Mouse (Mus musculus) cerebellum, adult (tissue): ENCODE measurements around the gene Vmn1r233.

Source experiments
- ATAC-seq: cut with Nextera tagmentation; 2 replicates; pipeline ENCODE4 v1.9.2; 2017; ENCODE audit warnings: mild to moderate bottlenecking, moderate library complexity, mixed read lengths; ENCODE audit not compliant: insufficient number of reproducible peaks, low FRiP score, low TSS enrichment

Vmn1r233 gene

GRCm38 (mm10) chr17:20996364-20996763 is at the start of gene Vmn1r233:
Gene Vmn1r233, minus strand, starts transcription at chr17:20996464.
- no peak for ATAC-seq

- no peak for ATAC-seq
These were observed 22.3 kb upstream of the Vmn1r233 start for GRCm38 (mm10) chr17:21018410-21019080.

GRCm38 (mm10) chr17:21009726-21010125 is 13.5 kb upstream of the Vmn1r233 start:
- no peak for ATAC-seq

GRCm38 (mm10) chr17:21008382-21009331 is 12.4 kb upstream of the Vmn1r233 start, which contains the start of gene Zfp160:
Gene Zfp160, plus strand, starts transcription at chr17:21008903.
- peak; percentile 99 for ATAC-seq

- ATAC-seq: no peak
These were observed 2.5 kb downstream of the Vmn1r233 start for GRCm38 (mm10) chr17:20993716-20994115.

- no peak for ATAC-seq
These were observed 29.6 kb downstream of the Vmn1r233 start for GRCm38 (mm10) chr17:20966681-20967080.

- ATAC-seq: no peak
These were observed 30.8 kb downstream of the Vmn1r233 start for GRCm38 (mm10) chr17:20965421-20965820.

- ATAC-seq: no peak
These were observed 35.9 kb downstream of the Vmn1r233 start for GRCm38 (mm10) chr17:20960386-20960785.

GRCm38 (mm10) chr17:20946636-20947035 is 49.6 kb downstream of the Vmn1r233 start:
- no peak for ATAC-seq

GRCm38 (mm10) chr17:20946026-20946565 is 50.2 kb downstream of the Vmn1r233 start:
- ATAC-seq: no peak

GRCm38 (mm10) chr17:20944985-20945891 is 51.0 kb downstream of the Vmn1r233 start, which contains the start of gene Ppp2r1a:
Gene Ppp2r1a, plus strand, starts transcription at chr17:20945311.
- ATAC-seq: peak; percentile 99

- ATAC-seq: no peak
These were observed 52.0 kb downstream of the Vmn1r233 start for GRCm38 (mm10) chr17:20944226-20944625.
